Mouse (Mus musculus) gastrocnemius, adult 18-20 months (tissue): Measurements from ENCODE around the gene Tnrc6a. TPM values are rescaled to one million over a fixed set of nuclear protein-coding genes. Genes with fewer than 3 reads are reported as not detected.
A peak's percentile ranks its signal among the peaks of the same experiment; 100 is the strongest.

Experiments
- DNase-seq: peaks from one replicate; pipeline ENCODE4 v3.0.0; 2021; ENCODE audit warnings: low spot score
- total RNA-seq, 2 experiments: library from RNA; stranded (reverse); gene quantifications; 2 replicates each; pipeline ENCODE4 v1.2.3; 2021

Gene Tnrc6a
- total RNA-seq, 2 experiments from 2014 or later: 20.7 to 22.3 TPM

GRCm38 (mm10) chr7:123188462-123188861 lies 64.8 kb downstream of the Tnrc6a start:
- no peak for DNase-seq

- no peak for DNase-seq
These were observed 66.1 kb downstream of the Tnrc6a start for GRCm38 (mm10) chr7:123189762-123190161.

- DNase-seq: no peak
These were observed 68.0 kb downstream of the Tnrc6a start for GRCm38 (mm10) chr7:123191731-123192130.

GRCm38 (mm10) chr7:123193201-123193600 lies 69.5 kb downstream of the Tnrc6a start:
- DNase-seq: no peak

- DNase-seq: no peak
These were observed 71.0 kb downstream of the Tnrc6a start for GRCm38 (mm10) chr7:123194696-123195095.

- no peak for DNase-seq
These were observed 72.7 kb downstream of the Tnrc6a start for GRCm38 (mm10) chr7:123196432-123196831.

GRCm38 (mm10) chr7:123198695-123199094 lies 75.0 kb downstream of the Tnrc6a start:
- DNase-seq: no peak

- DNase-seq: no peak
These were observed 75.5 kb downstream of the Tnrc6a start for GRCm38 (mm10) chr7:123199151-123199550.

GRCm38 (mm10) chr7:123199656-123200206 lies 76.0 kb downstream of the Tnrc6a start:
- no peak for DNase-seq

GRCm38 (mm10) chr7:123200722-123201121 lies 77.0 kb downstream of the Tnrc6a start:
- no peak for DNase-seq

- DNase-seq: peak; percentile 25
These were observed 81.6 kb downstream of the Tnrc6a start for GRCm38 (mm10) chr7:123205261-123205660.

- DNase-seq: no peak
These were observed 83.9 kb downstream of the Tnrc6a start for GRCm38 (mm10) chr7:123207561-123207960.

- DNase-seq: no peak
These were observed 86.2 kb downstream of the Tnrc6a start for GRCm38 (mm10) chr7:123209864-123210263.

- no peak for DNase-seq
These were observed 87.8 kb downstream of the Tnrc6a start for GRCm38 (mm10) chr7:123211461-123211860.

- no peak for DNase-seq
These were observed 88.6 kb downstream of the Tnrc6a start for GRCm38 (mm10) chr7:123212316-123212715.

- no peak for DNase-seq
These were observed 90.8 kb downstream of the Tnrc6a start, which contains the start of gene Slc5a11 for GRCm38 (mm10) chr7:123214365-123215075. TSS of gene Slc5a11 (plus strand) at chr7:123214780.

GRCm38 (mm10) chr7:123215138-123215537 lies 91.5 kb downstream of the Tnrc6a start:
- no peak for DNase-seq

GRCm38 (mm10) chr7:123217448-123218354 lies 94.0 kb downstream of the Tnrc6a start:
- no peak for DNase-seq

- DNase-seq: no peak
These were observed 94.9 kb downstream of the Tnrc6a start for GRCm38 (mm10) chr7:123218620-123219019.

- no peak for DNase-seq
These were observed 96.3 kb downstream of the Tnrc6a start for GRCm38 (mm10) chr7:123219781-123220632.

- DNase-seq: no peak
These were observed 96.9 kb downstream of the Tnrc6a start for GRCm38 (mm10) chr7:123220633-123220942.
